Mouse (Mus musculus): ENCODE data around the gene Coro7.
"Not testable (repeated sequence)": the region's sequence is repeated elsewhere in the genome, so short reads cannot be mapped to it uniquely, and the experiment has no call there.

Coro7 gene

GRCm38 (mm10) chr16:4679121-4680018 lies at the start of gene Coro7:
Gene Coro7, minus strand, starts transcription at chr16:4679777.
- in situ Hi-C loops (cut with MboI, MseI): no loop called here

DNA sequence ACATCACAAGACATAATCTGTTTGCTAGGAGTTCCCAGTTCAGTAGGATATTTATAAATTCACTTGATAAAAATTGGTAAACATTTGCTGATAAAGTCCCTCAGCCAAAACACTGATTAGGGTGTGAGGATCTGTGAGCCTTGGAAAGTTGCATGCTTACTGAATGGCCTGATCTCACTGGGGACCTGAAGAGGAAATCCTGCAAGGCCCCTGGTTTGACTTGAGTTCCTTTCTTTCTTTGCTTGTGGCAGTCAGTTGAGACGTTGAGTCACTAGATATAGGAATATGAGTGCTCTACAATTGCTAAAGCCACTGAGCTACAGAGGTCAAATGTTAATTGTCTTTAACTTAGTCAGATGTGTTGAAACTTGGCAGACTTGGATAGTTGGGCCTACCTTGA lies 48.4 kb upstream of the Coro7 start:
- in situ Hi-C loops (cut with MboI, MseI): no loop called here

DNA sequence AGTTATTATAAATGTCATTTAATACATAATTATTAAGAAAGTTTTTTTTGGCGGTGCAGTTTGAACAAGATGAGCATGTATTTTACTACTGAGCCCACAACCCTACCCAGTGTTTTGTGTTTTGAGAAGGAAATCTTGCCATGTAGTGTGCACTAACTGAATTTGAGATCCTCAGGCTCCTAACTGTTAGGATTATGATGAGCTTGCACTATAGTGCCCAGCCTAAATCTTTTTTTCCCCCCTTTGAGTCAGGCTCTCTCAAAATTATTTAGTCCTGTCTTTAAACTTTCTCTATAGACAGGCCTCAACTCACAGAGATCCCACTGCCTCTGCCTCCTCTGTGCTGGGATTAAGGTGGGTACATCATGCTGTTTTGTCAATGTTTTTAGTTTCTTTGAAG lies 47.9 kb upstream of the Coro7 start:
- in situ Hi-C loops (cut with MboI, MseI): no loop called here

DNA sequence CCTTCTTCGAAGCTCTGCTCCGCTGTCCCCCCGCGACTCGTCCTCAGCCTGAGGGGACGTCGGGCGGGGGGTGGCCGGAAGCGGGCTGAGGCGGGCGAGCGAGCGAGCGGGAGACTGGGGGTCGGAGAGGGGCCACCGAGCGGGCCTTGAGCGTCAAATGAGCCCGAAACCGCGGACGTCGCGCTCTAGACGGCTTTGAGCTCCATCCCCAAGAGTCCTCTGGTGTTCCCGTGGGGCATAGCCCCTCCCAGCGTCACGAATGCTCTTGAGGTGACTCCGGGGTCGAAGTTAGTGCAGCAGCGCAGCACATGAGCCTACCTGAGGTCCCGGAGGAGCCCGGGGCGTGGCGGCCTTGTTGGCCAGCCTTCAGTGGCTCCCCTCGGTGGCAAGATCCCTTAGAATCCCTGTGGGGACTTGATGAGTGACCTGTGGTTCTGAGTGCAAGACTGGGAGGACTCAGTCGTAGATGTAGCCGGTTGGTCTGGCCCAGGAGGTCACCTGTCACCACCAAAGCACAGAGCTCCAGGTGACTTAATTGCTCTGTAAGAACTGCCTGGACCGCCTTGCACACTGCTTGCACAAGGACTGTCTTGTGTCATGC lies 47.1 kb upstream of the Coro7 start:
- in situ Hi-C loops (cut with MboI, MseI): no loop called here

- in situ Hi-C loops (cut with MboI, MseI): no loop called here
These were observed 46.4 kb upstream of the Coro7 start, which contains the start of gene Hmox2 for GRCm38 (mm10) chr16:4725780-4726527. Gene Hmox2, plus strand, starts transcription at chr16:4726361.

DNA sequence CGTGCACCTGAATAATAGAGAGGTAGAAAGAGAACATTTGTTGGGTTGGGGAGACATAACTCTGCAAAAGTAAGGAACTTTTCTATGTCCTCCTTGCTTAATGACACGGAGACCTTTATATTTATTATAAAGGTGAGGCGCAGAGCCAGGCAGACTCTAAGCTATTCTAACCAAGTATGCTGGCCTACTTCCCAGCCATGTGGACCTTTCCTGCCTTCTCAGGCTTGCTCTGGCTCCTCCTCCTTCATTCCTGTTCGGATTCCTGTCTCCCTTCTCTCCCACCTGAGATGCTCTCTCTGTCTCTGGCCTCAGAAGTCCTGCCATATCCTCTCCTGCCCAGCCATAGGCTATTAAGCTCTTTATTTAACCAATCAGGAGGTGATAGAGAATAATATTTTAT lies 45.7 kb upstream of the Coro7 start:
- in situ Hi-C loops (cut with MboI, MseI): no loop called here

GRCm38 (mm10) chr16:4722915-4723209 lies 43.3 kb upstream of the Coro7 start:
- in situ Hi-C loops (cut with MboI, MseI): no loop called here

DNA sequence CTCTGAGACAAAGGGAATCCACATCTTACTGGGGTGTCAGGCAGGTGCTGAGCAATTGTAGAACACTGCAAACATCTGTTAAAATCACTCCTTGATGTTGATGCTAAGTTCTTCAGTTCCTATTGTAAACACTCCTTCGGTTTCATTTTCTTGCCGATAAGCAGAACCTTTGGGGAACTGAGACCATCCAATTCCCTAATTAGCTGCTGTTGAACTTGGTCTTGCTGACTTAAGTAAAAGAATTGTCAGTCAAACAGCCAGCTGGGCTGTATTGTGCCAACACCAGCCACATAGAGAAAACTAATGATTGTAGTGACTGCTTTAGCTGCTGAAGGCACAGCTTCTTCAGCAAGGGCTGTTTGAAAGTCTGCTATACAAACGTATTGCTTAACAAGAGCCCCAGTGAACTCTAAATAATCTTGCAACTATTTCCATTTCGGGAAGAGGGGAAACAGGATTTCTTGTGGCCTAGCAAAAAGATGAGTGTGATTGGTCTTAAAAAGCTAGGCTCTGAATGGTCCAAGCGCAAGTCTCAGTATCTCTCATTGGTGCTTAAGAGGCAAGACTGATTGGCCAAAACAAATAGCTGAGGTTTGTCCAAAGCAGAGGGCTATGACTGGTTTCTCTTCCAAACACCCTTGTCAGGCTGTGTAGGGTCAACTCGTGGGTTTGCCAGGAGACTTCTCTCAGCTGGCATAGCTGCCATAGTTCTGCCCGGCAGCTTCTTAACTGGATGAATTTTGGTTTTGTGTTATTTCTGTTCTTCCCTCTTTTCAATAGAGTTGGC lies 42.7 kb upstream of the Coro7 start:
- in situ Hi-C loops (cut with MboI, MseI): no loop called here

- in situ Hi-C loops (cut with MboI, MseI): loop anchor here in 1 of 2 experiments (5.0 kb wide), 1 partner anchor 68 kb away; no protein-coding TSS in a partner anchor
These were observed 39.4 kb upstream of the Coro7 start, which contains the start of gene Nmral1 for GRCm38 (mm10) chr16:4718753-4719518. Gene Nmral1, minus strand, starts transcription at chr16:4719356.

DNA sequence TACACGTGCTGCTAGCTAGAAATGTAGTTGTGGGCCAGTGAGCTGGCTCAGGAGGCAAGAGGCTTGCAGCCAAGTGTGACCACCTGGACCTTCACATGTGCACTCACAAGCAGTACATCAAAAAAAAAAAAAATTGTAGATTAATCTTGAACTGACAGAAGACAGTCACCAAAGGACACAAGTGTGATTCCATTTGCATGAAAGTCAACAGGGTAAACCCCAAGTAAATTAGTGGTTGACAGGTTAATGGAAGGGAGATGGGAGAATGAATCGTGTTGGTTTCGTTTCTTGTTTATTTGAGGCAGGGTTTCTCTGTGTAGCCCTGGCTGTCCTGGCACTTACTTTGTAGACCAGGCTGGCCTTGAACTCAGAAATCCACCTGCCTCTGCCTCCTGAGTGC lies 38.3 kb upstream of the Coro7 start:
- in situ Hi-C loops (cut with MboI, MseI): loop anchor here in 1 of 2 experiments (5.0 kb wide), 1 partner anchor 69 kb away; no protein-coding TSS in a partner anchor

GRCm38 (mm10) chr16:4713861-4714710 lies 34.5 kb upstream of the Coro7 start:
- in situ Hi-C loops (cut with MboI, MseI): no loop called here

DNA sequence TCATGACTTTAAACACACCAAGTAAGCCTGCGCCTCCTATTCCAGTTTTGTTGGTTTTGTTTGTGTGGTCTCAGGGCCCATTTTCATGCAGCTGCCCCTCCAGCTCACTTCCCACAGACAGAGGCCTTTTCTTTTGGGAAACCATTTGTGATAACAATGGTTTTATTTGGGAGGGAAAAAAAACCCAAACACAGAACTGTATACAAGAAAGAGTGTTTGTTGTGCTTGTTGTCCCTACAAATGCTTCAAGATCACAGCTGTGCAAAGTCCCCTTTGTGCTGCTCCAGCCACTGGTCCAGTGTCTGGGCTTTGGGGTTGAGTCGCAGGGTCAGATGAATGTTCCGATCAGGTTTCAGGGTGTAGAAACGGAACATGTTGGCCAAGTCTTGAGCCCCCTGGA lies 31.6 kb upstream of the Coro7 start:
- in situ Hi-C loops (cut with MboI, MseI): no loop called here

DNA sequence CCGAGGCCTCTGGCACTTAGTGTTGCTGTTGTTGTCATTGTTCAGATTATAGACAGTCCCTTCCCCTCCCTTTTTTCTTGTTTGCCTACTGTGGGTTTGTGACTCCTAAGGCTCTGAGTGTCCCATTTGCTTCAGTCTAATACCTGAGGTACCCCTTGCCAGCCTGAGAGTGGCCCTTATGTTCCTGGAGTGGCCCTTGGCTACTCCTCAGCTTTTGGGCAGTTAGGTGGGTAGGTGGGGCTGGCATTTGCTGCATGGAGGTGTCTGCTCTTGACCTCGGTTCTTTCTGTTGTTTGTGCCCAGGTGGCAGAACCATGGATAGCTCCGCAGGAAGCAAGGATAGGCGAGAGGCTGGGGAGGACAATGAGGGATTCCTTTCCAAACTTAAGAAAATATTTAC lies 26.0 kb upstream of the Coro7 start:
- in situ Hi-C loops (cut with MboI, MseI): loop anchor here in 1 of 2 experiments (10.0 kb wide), 1 partner anchor 319 kb away; no protein-coding TSS in a partner anchor

- in situ Hi-C loops (cut with MboI, MseI): loop anchor here in 1 of 2 experiments (10.0 kb wide), 1 partner anchor 322 kb away; no protein-coding TSS in a partner anchor
These were observed 23.1 kb upstream of the Coro7 start for GRCm38 (mm10) chr16:4702646-4703045.

DNA sequence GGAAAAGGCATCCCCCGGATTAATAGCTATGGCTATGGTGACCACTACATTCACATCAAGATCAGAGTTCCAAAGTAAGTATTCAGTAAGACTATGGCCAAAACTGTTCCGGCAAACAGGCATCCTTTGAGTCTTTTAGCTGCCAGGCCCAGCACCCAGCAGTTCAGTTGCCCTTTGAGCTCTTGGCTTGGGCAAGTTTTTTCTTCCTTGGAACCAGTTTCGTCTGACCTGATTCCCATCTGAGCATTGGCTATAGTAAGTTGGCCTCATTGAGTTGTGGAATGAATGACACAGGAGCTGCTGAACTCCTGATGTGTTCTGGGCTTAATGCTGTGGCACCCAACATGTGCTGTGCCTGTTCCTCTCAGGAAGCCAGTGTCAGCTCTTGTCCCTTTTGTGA lies 21.6 kb upstream of the Coro7 start:
- in situ Hi-C loops (cut with MboI, MseI): loop anchor here in 1 of 2 experiments (10.0 kb wide), 1 partner anchor 324 kb away; no protein-coding TSS in a partner anchor

DNA sequence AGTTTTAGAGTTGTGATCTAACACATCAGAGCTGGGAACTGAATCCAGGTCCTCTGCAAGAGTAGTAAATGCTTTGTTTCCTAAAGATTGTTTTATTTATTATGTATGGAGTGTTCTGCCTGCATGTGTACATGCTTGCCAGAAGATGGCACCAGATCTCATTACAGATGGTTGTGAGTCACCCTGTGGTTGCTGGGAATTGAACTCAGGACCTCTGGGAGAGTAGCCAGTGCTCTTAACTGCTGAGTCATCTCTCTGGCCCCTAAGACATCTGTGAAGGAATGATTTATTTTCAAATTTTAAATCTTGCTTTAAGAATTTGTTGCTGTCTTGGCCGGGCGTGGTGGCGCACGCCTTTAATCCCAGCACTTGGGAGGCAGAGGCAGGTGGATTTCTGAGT lies 9.8 kb upstream of the Coro7 start:
- in situ Hi-C loops (cut with MboI, MseI): not testable (repeated sequence)

- in situ Hi-C loops (cut with MboI, MseI): no loop called here
These were observed 4.8 kb upstream of the Coro7 start for GRCm38 (mm10) chr16:4684457-4684791.

DNA sequence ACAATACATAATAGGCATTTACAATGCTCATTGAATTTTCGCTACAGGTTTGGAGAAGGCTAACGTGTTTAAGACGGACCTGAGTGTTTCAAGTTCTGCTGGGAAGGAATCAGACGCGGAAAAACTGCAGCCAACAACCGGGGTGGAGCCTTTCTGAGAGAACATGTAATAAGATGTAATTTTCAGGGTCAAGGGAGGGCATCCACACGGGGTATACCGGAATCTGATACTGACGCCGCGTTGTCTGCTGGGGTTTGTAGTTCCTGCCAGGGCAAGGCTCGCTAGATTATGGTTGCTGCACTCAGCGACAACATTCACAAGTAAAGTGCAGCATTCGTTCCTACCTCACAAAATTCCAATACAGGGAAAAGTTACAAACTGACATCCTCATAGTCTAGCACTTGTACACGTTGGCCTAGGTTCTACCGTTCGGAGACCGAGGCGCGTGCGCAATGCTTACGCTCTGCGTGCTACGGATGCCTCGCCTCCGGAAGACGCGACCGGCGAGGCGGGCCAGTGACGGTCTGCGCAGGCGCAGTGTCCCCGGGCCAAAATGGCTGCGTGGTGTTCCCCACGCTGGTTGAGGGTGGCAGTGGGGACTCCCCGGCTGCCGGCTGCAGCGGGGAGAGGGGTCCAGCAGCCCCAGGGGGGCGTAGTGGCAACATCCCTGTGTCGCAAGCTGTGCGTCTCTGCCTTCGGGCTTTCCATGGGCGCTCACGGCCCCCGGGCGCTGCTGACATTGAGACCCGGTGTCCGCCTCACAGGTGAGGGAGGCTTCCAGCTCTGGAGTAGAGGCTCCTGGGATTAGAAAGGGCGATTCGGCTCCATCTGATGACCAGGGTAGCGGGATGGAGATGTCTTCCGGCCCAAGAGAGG lies 4.2 kb upstream of the Coro7 start:
- in situ Hi-C loops (cut with MboI, MseI): no loop called here

- in situ Hi-C loops (cut with MboI, MseI): no loop called here
These were observed 3.6 kb upstream of the Coro7 start for GRCm38 (mm10) chr16:4683193-4683580.

Data from T-helper 17 cell (primary cell).